Mouse (Mus musculus): ENCODE measurements around the gene Slc16a11.

DNA sequence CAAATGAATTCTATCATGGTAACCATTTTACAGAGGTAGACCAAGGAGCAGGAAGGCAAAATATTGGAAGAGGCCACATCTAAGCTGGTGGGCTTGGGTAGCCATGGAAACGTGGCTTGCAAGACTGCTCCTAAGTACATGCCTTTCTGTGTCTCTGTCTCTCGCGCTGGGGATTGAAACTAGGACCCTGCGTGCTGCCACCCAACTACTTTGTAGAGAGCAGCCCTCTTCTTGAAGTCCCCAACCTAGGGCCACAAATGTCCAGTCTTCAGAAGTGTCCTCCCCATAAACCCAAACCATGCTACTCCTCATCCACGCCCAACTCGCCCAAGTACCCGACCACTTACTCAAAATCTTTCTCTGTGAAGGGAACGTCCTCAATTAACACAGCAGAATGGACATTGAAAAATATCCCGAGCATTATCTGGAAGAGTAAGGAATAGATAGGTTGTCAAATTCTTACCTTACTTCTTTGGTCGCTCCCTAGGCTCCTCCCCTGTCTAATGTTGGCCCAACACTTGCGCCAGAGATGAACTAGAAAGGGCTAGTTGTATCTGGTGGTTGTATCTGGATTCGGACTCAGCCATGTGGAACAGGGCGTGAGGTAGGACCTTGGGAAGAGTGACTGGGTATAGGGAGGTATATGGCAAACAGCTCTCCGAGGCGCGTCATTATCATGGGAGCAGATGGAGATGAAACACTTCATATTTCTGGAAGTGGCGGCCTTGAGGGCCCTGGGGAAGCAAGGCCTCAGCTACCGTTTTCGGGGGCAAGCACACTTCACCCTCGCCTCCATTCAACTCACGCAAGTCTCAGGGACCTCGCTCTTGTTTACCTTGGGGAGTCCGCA, 26.3 kb downstream of the Slc16a11 start:
- no peak for TF ChIP-seq CTCF (IDR thresholded peaks at IDR 0.05; ENCODE audit: low read depth, low read length)
- no peak for TF ChIP-seq POLR2A (IDR thresholded peaks at IDR 0.05; ENCODE audit: extremely low read depth, insufficient read depth, low read length)
